Mouse (Mus musculus) frontal cortex, adult 2 months (tissue): ENCODE data around the gene Wfdc10. TPM values are rescaled to one million over a fixed set of nuclear protein-coding genes. Genes with fewer than 3 reads are reported as not detected.
"Not testable (repeated sequence)": the region's sequence is repeated elsewhere in the genome, so short reads cannot be mapped to it uniquely, and the experiment has no call there.

ENCODE experiments used
- DNase-seq, 2 experiments: peaks; one replicate each; pipeline ENCODE4 v3.0.0; 2022; ENCODE audit warnings: low spot score in 1 of 2; ENCODE audit errors: extremely low spot score in 1 of 2
- polyA plus RNA-seq: library from polyadenylated mRNA; depleted of rRNA; stranded (reverse); fragments of >200 nt; gene quantifications from 2 replicates; pipeline ENCODE4 v1.2.3, GENCODE M21; 2012; rRNA removed

Gene Wfdc10
- not detected in 2 replicates for polyA plus RNA-seq

DNA sequence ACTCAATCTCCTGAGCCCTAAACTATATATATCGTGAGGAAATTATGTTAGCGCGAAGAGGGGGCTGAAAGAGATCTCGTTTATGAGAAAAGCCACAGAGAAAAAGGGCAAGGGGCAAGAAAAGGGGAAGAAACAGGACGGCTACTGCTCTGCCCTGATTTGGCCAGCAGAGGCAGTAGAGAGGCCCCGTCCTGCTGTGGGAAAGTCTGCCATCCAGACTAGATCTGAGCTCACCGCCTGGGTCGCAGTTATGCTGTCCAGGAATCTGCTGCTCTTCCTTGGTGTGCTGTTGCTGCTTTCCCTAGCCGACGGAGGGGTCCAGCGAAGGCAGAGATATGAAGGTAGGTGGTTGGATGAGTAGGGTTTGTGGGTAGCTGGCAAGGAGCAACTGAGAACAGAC lies at the start of gene Wfdc10:
TSS of gene Wfdc10 (plus strand) at position 189 of the 400 bp plus-strand sequence.
- peak in 1 of 2 experiments; percentile 26 for DNase-seq

GRCm38 (mm10) chr2:164608781-164609180 lies 47.1 kb upstream of the Wfdc10 start:
- DNase-seq = no peak

DNA sequence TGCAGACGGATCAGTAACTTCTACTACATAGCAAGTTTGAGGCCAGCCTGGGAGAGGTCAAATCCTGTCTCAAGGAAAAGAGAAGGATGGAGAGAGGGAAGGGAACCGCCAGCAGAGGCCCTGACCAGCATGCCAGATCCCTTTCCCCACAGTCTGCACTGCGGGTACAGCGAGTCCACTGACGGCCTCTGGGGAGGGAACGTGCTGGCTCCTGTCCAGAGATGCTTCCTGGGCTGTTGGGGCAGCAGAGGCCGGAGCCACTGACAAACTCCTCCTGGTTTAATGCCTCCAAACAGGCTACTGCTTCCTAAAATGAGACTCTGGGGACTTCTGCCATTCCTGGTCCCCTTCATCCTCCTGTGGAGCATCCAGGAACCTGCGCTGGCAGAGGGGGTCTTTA lies 42.4 kb upstream of the Wfdc10 start, which contains the start of the genes Wfdc6b and Wfdc8:
TSS of gene Wfdc6b (plus strand) at position 52 of the 400 bp plus-strand sequence.
TSS of gene Wfdc8 (minus strand) at position 156 of the 400 bp plus-strand sequence.
- not testable (repeated sequence) for DNase-seq

- DNase-seq = no peak
Observed at GRCm38 (mm10) chr2:164615386-164615785, 40.5 kb upstream of the Wfdc10 start.

DNA sequence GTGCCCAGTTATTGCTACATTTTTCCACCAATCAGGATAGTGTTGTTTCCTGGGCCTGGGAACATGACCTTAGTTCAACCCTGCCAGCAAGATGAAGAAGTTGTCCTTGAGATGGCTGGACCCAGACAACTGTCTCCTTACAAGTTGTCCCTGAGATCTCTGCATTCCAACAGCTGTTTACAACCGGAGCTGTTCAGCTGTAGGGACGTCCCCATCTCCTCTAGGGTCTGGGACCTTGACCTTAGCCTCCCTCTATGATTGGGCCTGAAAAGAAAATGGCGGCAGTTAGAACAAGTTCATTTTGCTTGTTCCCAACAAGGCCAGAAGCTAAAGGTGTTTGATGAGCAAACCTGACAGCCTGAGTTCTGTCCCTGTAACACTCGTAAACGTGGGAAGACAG lies 36.8 kb upstream of the Wfdc10 start:
- no peak for DNase-seq

DNA sequence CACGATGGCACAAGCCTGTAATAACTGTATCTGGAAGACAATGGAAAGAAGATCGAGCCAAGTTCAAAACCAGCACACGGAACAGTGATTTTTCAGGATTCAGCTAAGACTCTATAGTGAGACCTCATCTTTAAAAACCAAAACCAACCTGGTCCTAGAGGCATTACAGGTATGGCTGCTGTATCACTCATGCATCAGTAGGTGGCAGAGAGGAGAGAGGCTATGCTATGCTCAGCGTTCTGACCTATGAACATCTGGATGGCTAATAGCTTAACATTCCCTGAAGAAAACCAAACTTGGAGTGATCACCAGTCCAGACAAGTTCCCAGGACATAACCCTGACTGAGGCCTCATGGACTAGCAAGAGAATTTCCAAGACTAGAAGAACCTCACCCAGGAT lies 34.1 kb upstream of the Wfdc10 start:
- no peak for DNase-seq

DNA sequence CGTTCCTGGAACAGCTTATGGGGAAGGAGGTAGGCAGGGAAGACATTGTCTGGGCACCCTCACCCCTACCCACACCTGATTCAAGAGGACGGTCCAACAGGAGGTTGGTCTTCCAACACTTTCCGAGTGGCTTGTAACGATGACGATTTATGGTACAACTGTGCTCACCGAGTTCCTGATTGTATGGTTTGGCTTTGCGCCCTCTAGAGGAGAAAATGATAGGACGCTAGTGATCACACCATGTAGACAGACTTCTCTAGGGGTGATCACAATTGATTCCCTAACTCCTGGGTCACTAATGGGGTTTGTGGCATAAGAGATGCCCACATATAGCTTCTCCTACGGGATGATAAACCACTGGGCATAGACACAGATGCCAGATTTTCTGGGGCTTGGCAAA lies 20.6 kb upstream of the Wfdc10 start:
- DNase-seq = no peak

DNA sequence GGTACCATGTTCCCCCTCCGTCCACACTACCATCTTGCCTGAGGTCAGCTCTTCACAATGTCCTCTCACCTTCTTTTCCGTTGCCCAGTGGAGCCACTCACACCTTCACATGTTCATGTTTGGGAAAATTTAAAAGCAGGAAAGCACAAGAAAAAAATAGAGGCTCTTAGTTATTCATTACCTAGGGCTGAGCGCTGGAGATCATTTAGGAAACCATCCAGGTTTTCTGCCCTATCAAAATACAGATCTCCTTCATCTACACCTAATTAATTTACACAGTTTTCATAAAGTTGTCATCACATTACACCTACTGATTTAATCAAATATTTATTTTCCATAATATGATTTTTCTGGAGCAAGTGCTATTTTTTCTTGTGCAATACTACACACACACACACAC lies 17.1 kb upstream of the Wfdc10 start, which contains the start of gene Wfdc16:
TSS of gene Wfdc16 (minus strand) at position 101 of the 400 bp plus-strand sequence.
- no peak for DNase-seq

- DNase-seq = no peak
Observed at GRCm38 (mm10) chr2:164641129-164641528, 14.7 kb upstream of the Wfdc10 start.

- DNase-seq = peak in 1 of 2 experiments; percentile 27
Observed at GRCm38 (mm10) chr2:164641881-164642673, 13.8 kb upstream of the Wfdc10 start.

DNA sequence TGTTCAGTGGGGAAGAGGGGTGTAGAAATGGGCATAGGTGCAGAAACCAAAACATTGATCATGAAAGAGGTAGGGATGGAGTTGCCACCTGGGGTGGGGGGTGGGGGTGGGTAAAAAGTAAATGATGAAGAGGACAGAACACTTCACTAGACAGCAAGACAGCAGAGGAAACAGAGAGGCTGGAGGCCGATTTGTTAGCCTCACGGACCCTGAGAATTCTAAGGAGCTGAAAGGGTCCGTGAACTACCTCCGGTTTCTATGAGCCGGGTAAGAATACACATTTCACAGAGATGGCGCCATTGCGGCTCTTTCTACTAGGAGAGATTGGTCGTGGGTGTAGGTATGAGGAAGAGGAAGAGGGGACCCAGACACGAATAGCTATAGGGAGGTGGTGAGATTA lies 637 bp downstream of the Wfdc10 start, which contains the start of gene Wfdc9:
TSS of gene Wfdc9 (minus strand) at position 101 of the 400 bp plus-strand sequence.
- no peak for DNase-seq

GRCm38 (mm10) chr2:164664851-164665250 lies 9.0 kb downstream of the Wfdc10 start:
- no peak for DNase-seq

DNA sequence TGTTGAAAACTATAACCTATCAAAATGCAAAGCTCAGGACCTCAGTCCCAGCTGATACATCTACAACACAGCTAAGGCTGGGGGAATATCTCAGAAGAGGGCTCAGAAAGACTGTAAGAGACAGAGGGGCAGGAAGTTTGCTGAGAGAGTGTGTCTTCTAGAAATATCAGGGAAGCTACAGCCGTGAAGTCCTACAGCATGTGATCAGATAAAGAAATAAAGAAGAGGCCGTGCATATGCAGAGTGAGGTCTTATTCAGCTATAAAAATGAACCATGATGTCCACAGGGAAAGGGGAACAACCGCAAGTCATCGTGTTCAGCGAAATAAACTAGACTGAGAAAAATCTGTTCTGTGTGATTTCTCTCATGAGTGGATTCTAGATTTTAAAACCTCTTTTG lies 14.4 kb downstream of the Wfdc10 start:
- no peak for DNase-seq

GRCm38 (mm10) chr2:164670938-164671337 lies 15.1 kb downstream of the Wfdc10 start:
- DNase-seq = no peak

DNA sequence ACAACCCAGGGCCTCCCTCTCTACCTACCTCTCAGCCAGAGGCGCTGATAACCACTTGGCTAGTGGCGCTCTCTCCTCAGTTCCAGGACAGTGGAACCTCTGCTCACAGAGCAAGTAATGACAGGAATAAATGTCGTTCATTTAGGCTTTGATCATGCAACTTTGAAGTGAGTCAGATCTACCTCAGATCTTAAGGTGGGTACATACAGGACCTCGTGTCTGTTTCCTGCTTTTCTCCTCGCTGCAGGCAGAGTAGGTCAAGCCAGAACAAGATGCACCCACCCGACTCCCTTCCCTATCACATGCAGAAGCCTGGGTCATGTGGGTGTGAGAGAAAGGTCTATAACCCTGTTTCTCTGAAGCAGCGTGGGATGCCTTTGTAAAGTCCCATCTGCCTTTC lies 18.1 kb downstream of the Wfdc10 start, which contains the start of gene Wfdc11:
TSS of gene Wfdc11 (minus strand) at position 101 of the 400 bp plus-strand sequence.
- peak in 1 of 2 experiments; percentile 16 for DNase-seq

GRCm38 (mm10) chr2:164676103-164676502 lies 20.3 kb downstream of the Wfdc10 start:
- no peak for DNase-seq

- no peak for DNase-seq
Observed at GRCm38 (mm10) chr2:164676916-164677685, 21.3 kb downstream of the Wfdc10 start.

DNA sequence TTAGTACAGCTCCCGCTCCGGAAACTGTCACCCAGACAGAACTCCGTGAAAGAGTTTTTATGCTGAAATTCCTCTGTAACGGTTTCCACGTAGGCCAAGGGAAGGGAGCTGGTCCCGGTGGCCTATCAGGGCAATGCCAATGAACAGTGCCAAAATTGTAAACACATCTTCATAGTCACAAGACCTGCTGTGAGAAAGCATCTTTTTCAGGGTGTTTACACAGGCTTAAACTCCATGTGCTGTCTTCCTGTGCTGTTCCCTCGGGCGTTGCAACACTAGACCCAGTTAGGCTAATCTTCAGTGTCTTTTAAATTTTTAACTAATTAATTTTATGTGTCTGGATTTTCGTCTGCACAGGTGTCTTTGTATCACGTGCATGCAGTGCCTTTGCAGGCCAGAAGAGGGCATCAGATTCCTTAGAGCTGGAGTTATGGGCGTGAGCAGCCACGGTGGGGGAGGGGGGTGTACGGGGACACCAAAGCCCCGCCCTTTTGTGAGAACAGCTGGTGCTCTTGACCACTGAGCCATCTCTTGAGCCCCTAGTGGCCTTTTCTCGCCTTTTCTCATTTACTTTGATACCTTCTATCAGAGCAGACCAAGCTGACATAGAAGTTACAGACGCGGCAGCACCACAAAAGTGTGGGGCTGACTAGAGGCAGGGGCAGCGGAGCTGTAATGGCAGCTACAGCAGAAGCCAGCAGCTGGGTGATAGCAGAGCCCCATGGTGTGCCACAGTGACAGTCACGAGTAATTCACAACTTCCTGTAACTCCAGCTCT lies 23.2 kb downstream of the Wfdc10 start:
- DNase-seq = peak; percentile 10 to 68

GRCm38 (mm10) chr2:164679906-164680305 lies 24.1 kb downstream of the Wfdc10 start:
- no peak for DNase-seq

DNA sequence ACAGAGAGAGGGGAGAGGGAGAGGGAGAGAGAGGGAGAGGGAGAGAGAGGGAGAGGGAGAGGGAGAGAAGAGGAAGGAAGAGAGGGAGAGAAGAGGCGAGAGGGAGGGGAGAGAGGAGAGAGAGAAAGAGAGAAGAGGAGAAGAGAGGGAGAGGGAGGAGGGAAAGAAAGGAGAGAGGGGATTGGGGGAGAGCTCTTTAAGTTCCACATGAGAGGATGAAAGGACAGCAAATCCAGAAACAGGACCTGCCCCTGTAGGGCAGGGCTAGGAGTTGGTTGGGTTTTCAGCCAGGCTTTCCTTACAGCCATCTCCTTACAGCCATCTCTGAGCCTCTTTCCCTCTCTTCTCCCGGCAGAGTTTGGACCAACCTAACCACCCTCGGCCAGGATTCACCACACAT lies 29.0 kb downstream of the Wfdc10 start, which contains the start of gene Wfdc13:
TSS of gene Wfdc13 (plus strand) at position 301 of the 400 bp plus-strand sequence.
- no peak for DNase-seq
